Mouse (Mus musculus): Measurements from ENCODE around the gene Creb3.
"Not testable (repeated sequence)": the region's sequence is repeated elsewhere in the genome, so short reads cannot be mapped to it uniquely, and the experiment has no call there.

Creb3 gene

GRCm38 (mm10) chr4:43583421-43583820 lies 21.3 kb downstream of the Creb3 start:
- DNase-seq (ENCODE audit: low spot score): no peak

GRCm38 (mm10) chr4:43584444-43585416 lies 22.6 kb downstream of the Creb3 start, which contains the start of gene Msmp:
TSS of gene Msmp (minus strand) at chr4:43584494.
- DNase-seq (ENCODE audit: low spot score): no peak

- DNase-seq (ENCODE audit: low spot score): no peak
These were observed 23.6 kb downstream of the Creb3 start for GRCm38 (mm10) chr4:43585682-43586081.

GRCm38 (mm10) chr4:43586411-43586810 lies 24.3 kb downstream of the Creb3 start:
- DNase-seq (ENCODE audit: low spot score): no peak

DNA sequence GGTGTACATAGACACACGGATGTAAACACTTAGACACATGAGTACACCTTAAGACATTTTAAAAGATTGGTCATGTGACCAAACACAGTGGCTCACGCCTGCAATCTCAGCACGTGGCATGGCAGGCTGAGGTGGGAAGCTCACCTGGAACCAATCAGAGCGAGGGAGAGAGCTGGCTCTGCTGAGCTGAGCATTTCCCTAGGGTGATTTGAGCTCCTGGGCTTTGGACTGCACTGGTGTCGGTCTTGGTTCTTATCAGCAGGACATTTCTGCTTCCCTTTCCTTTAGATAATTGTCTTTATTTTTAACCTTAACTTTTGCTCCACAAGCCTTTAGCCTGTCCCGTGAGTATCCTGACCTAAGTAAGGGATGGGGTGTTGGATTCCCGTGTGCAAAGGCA lies 25.5 kb downstream of the Creb3 start:
- no peak for DNase-seq (ENCODE audit: low spot score)

DNA sequence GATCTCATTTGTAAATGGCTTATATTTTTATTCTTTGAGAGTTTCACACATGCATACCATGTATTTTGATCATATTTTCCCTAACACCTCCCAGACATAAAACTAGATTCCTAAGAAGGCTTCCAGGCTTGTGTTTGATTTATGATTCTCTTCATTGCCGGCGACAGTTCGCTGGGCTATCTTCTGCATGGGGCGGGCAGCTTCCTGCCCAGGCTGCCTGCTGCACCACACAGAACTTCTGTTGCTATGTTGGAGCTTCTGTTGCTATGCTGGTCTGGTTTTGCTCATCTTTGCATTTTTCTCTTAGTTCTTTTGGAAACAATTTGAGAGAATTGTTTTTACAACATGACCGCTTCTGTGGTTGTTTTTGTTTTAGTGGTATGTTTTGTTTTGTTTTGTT lies 29.4 kb downstream of the Creb3 start:
- DNase-seq (ENCODE audit: low spot score): no peak

GRCm38 (mm10) chr4:43591961-43592360 lies 29.8 kb downstream of the Creb3 start:
- no peak for DNase-seq (ENCODE audit: low spot score)

GRCm38 (mm10) chr4:43593453-43593852 lies 31.3 kb downstream of the Creb3 start:
- DNase-seq (ENCODE audit: low spot score): no peak

DNA sequence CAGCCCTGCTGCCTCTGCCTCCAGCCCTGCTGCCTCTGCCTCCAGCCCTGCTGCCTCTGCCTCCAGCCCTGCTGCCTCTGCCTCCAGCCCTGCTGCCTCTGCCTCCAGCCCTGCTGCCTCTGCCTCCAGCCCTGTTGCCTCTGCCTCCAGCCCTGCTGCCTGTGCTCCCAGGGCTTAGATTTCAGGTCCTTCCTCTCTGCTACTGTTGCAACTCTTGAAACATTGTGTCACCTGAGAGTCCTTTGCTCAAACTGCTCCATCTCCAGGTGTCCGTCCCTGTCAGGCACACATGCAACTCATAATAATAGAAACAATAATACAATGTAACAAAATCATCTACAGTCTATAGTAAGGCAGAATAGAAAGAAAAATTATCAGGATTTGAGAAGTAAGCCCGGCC lies 34.5 kb downstream of the Creb3 start:
- DNase-seq (ENCODE audit: low spot score): not testable (repeated sequence)

DNA sequence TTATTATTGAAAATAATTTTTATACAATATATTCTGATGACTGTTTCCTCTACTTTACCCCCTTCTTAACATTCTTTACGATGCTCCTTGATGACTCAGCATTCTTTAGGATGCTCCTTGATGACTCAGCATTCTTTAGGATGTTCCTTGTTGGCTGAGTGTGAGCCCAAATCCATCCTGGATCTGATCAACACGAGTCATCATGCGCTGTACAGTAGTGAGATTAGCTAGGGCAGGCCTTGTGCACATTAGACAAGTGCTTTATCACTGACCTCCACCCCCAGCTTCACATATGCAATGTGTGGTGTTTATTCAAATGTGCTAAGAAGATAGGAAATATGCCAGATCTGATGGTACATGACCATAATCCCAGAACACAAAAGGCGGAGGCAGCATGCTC lies 36.1 kb downstream of the Creb3 start:
- no peak for DNase-seq (ENCODE audit: low spot score)

- DNase-seq (ENCODE audit: low spot score): no peak
These were observed 36.7 kb downstream of the Creb3 start for GRCm38 (mm10) chr4:43598650-43599380.

- no peak for DNase-seq (ENCODE audit: low spot score)
These were observed 38.2 kb downstream of the Creb3 start for GRCm38 (mm10) chr4:43600195-43600934.

DNA sequence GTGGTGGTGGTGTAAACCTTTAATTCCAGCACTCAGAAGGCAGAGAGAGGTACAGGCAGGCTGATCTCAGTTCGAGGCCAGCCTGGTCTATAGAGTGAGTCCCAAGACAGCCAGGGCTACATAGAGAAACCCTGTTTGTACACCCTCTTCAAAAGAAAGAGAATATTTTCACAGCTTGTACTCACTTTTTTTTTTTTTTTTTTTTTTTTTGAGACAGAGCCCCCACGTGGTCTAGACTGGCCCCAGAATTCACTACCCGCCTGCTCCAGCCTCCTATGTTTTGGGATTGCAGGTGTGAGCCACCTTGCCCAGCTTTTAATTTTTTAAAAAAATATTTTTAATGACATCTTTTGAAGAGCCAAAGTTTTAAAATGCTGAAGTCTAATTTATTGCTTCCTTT lies 42.0 kb downstream of the Creb3 start:
- no peak for DNase-seq (ENCODE audit: low spot score)

- no peak for DNase-seq (ENCODE audit: low spot score)
These were observed 42.9 kb downstream of the Creb3 start for GRCm38 (mm10) chr4:43604751-43605685.

DNA sequence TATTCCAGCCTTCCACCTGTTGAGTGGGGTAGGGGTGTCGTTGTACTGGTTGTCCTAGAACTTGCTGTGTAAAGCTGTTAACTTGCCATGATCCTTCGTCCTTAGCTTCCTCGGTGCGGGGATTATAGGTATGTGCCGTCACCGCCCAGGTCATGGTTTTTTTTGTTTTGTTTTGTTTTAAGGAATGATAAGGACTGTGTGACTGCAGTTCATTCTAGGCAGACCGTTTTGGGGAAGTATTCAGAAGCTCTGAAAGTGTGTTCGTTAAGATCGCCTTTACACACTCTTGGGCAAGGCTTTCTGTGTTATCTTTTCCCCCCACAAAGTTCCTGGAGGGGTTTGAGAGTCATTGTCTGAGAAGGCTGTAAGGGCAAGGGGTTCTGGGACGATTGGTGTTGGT lies 50.4 kb downstream of the Creb3 start:
- no peak for DNase-seq (ENCODE audit: low spot score)

GRCm38 (mm10) chr4:43613060-43613730 lies 51.1 kb downstream of the Creb3 start:
- DNase-seq (ENCODE audit: low spot score): no peak

Measured in layer of hippocampus, adult 11-12 months (tissue).